Mouse (Mus musculus) stomach, postnatal 0 days (tissue): ENCODE measurements around the gene Lhx8. TPM values are rescaled to one million over a fixed set of nuclear protein-coding genes. Genes with fewer than 3 reads are reported as not detected.
A peak's percentile ranks its signal among the peaks of the same experiment; 100 is the strongest.

Experiments
- ATAC-seq: fragments of 200-750 bp; cut with Nextera tagmentation; 2 replicates; pipeline ENCODE4 v1.8.0; 2017; ENCODE audit not compliant: low FRiP score, low TSS enrichment
- DNase-seq: peaks from one replicate; pipeline ENCODE4 v3.0.0-alpha.2; 2016; ENCODE audit warnings: low spot score
- H3K27ac ChIP-seq: fragments of 300-500 bp; sonication (generic); replicated peaks from 2 replicates; pipeline ENCODE4 v1.5.1; 2014; ENCODE audit warnings: mild to moderate bottlenecking, control low read depth
- H3K27me3 ChIP-seq: fragments of 300-500 bp; sonication (generic); 2 replicates; pipeline ENCODE4 v1.6.1; 2014; ENCODE audit warnings: low read length; ENCODE audit not compliant: control insufficient read depth, insufficient read depth
- H3K36me3 ChIP-seq: fragments of 300-500 bp; sonication (generic); 2 replicates; pipeline ENCODE4 v1.6.1; 2014; ENCODE audit warnings: low read length, mixed read lengths; ENCODE audit not compliant: control insufficient read depth, insufficient read depth
- H3K4me1 ChIP-seq: fragments of 300-500 bp; sonication (generic); replicated peaks from 2 replicates; pipeline ENCODE4 v1.6.1; 2014; ENCODE audit warnings: antibody characterized with exemption; ENCODE audit not compliant: control insufficient read depth, insufficient read depth
- H3K4me2 ChIP-seq: fragments of 300-500 bp; sonication (generic); replicated peaks from 2 replicates; pipeline ENCODE4 v1.6.1; 2014; ENCODE audit warnings: low read depth, mild to moderate bottlenecking, control low read depth, moderate library complexity
- H3K4me3 ChIP-seq: fragments of 300-500 bp; sonication (generic); 2 replicates; pipeline ENCODE4 v1.5.1; 2014; ENCODE audit warnings: low read depth, low read length, control low read depth
- H3K9ac ChIP-seq: fragments of 300-500 bp; sonication (generic); 2 replicates; pipeline ENCODE4 v1.6.1; 2014; ENCODE audit warnings: mild to moderate bottlenecking, low read length, control low read depth, mixed read lengths
- H3K9me3 ChIP-seq: fragments of 300-500 bp; sonication (generic); 2 replicates; pipeline ENCODE4 v1.6.1; 2016; ENCODE audit warnings: low read length; ENCODE audit not compliant: control insufficient read depth
- CTCF ChIP-seq: IDR thresholded peaks from 2 replicates; pipeline ENCODE4 v1.5.1; 2016; ENCODE audit warnings: antibody characterized with exemption, low read depth, mild to moderate bottlenecking, moderate library complexity
- EP300 ChIP-seq: optimal IDR thresholded peaks from 2 replicates; pipeline ENCODE3; 2016; ENCODE audit warnings: antibody characterized with exemption
- WGBS: fragments of 180-500 bp; shearing (Covaris S2); extraction: QIAGEN DNeasy Blood & Tissue Kit; methylation state at CpG from one replicate; pipeline ENCODE4 v1.1.7; 2014; 5-methylcytosine and 5-hydroxymethylcytosine counted together
- polyA plus RNA-seq: library from polyadenylated mRNA; unstranded; fragments of >200 nt; fragmentation: Nextera tagmentation; extraction: Ambion mirVana; gene quantifications from 2 replicates; pipeline ENCODE4 v1.2.1, GENCODE M21; 2015

Gene Lhx8
- polyA plus RNA-seq, 1 experiment from 2014 or later, result not detected

DNA sequence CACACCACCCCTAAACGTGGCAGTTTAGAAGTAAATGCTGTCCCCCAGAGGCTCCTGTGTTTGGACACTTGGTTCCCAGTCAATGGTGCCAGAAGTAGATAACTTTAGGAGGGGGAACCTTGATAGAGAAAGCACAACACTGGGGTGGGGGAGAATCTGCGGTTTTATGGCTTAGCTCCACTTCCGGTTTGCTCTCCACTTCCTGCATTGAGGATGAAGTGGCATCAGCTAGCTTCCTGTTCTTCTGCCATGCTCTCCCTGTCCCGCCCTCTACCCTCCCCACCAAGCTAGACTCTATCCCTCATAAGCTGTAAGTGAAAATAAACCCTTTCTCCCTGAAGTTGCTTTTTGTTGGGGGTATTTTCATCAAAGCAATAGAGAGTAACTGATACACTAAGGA lies 29.4 kb downstream of the Lhx8 start:
- Histone ChIP-seq H3K4me3 (no peak overlapping the region), H3K36me3 (no peaks in the 10 kb centered on the region), H3K4me1 (no peaks in the 10 kb centered on the region), H3K4me2 (no peak overlapping the region), H3K27me3 (no peaks in the 10 kb centered on the region), H3K27ac (no peak overlapping the region), H3K9me3 (no peaks in the 10 kb centered on the region), H3K9ac (no peak overlapping the region)
- no peak for DNase-seq
- ATAC-seq, result no peak
- TF ChIP-seq CTCF (no peak), EP300 (no peak)
- WGBS, result 84% methylated on average over 4 of the region's 4 CpGs

DNA sequence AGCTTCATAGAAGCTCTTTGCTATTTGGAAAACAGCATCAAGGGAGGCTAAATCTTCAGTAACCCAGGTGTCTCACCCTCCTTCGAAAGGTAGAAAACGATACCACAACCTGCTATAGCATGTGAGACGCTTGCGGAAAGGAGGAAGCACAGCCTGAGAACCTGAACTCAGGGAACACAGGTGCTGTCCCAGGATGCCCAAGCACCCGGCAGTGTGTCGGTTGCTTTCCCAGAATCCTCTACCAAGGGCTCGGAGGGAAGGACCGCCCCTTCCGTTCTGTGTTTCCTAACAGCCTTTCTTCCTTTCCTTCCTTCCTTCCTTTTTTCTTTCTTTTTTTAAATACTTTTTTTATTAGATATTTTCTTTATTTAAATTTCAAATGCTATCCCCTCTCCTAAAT lies 30.5 kb downstream of the Lhx8 start:
- Histone ChIP-seq H3K27me3 (no peaks in the 10 kb centered on the region), H3K9ac (no peak overlapping the region), H3K4me3 (no peak overlapping the region), H3K4me1 (no peaks in the 10 kb centered on the region), H3K4me2 (no peak overlapping the region), H3K36me3 (no peaks in the 10 kb centered on the region), H3K9me3 (no peaks in the 10 kb centered on the region), H3K27ac (no peak overlapping the region)
- DNase-seq, result no peak
- WGBS, result 95% methylated on average over 9 of the region's 9 CpGs
- TF ChIP-seq CTCF (no peak), EP300 (no peak)
- no peak for ATAC-seq

DNA sequence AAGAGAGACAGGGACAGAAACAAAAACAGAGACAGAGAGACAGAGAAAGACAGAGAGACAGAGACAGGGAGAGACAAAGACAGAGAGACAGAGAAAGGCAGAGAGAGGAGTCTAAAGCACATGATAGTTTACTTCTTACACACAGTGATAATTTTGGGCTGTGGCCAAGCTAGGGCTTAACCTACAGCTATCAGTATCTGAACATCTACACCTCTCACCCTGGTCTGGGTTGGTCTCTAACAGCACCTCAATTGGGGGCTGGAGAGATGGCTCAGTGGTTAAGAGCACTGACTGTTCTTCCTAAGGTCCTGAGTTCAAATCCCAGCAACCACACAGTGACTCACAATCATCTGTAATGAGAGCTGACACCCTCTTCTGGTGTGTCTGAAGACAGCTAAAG lies 32.0 kb downstream of the Lhx8 start:
- H3K4me2 ChIP-seq, result no peak overlapping the region

DNA sequence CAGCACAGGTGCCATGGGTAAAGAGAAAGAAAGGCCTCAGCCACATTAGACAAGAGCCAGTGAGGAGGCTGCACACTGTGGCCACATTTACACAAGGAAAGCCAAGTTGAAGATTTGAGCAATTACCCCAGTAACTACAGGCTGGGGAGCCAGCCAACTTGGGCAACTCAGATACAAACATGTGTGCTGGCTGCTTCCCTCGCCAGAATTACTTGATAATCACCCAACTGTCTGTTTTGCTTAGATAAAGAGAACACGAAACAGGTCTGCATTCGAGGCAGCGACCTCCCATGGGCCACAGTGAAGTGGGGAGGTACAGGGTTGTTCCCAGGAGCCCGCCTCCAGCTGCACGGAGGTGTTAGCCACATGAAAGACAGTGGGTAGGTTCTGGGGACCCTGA lies 33.0 kb downstream of the Lhx8 start:
- H3K36me3 ChIP-seq, result no peaks in the 10 kb centered on the region
- no peak for TF ChIP-seq CTCF
- no peak for TF ChIP-seq EP300
- H3K27me3 ChIP-seq, result no peaks in the 10 kb centered on the region
- ATAC-seq (no peak), DNase-seq (no peak)
- 47% methylated on average over 6 of the region's 6 CpGs for WGBS
- no peak overlapping the region for H3K9ac ChIP-seq
- no peaks in the 10 kb centered on the region for H3K4me1 ChIP-seq
- no peak overlapping the region for H3K27ac ChIP-seq
- H3K9me3 ChIP-seq, result no peaks in the 10 kb centered on the region
- no peak overlapping the region for H3K4me3 ChIP-seq
- no peak overlapping the region for H3K4me2 ChIP-seq

More for the DNA sequence above, 32.0 kb downstream of the Lhx8 start:
- TF ChIP-seq CTCF, result no peak
- no peak for TF ChIP-seq EP300
- H3K9ac ChIP-seq, result no peak overlapping the region
- H3K4me3 ChIP-seq, result no peak overlapping the region
- ATAC-seq (no peak), DNase-seq (no peak)
- H3K27me3 ChIP-seq, result no peaks in the 10 kb centered on the region
- no peaks in the 10 kb centered on the region for H3K36me3 ChIP-seq
- no peak overlapping the region for H3K27ac ChIP-seq
- H3K4me1 ChIP-seq, result no peaks in the 10 kb centered on the region
- H3K9me3 ChIP-seq, result no peaks in the 10 kb centered on the region

DNA sequence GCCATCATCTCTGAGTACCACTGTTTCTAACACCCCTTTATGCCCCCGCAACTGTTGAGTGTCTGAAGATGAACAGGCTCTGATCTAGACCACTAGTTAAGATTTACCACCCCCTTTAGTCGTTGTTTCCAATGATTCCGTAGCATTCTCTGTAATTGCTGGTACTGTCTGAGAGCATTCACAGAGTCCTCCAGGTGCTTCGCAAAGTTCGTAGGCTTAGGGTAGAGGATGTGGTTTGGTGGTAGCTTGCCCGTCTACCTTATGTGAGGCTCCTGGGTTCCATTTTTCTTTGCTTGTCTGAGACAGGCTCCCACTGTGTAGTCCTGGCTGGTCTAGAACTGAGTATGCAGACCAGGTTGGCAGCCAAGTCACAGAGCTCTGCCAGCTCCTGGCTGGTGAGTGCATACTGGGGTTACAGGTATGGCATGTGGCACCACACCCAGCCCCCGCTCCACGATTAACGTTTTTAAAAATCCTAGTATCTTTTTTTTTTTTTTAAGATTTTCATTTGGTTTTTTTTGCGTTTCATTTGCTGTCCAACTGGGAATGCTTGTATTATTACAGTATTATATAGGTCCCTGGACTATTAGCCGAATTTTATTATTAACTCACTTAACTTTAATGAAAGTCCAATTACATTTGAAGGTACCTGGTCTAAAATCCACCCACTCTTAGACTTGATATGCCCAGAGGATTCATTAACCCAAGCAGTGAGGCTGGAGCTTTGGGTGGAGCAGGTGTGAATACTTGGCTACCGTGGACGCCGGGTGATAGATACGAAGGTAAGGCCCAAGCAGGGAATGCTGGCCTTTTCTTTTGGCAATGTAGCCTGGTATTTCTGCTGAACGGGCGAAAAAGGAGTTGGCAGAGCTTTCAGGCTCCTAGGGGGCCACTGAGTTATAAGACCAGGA lies 35.3 kb downstream of the Lhx8 start:
- ATAC-seq (no peak), DNase-seq (no peak)
- H3K36me3 ChIP-seq, result no peaks in the 10 kb centered on the region
- H3K27me3 ChIP-seq, result no peaks in the 10 kb centered on the region
- no peak overlapping the region for H3K4me3 ChIP-seq
- WGBS, result 92% methylated on average over 17 of the region's 17 CpGs
- TF ChIP-seq EP300 (no peak), CTCF (no peak)
- no peak overlapping the region for H3K4me2 ChIP-seq
- H3K4me1 ChIP-seq, result no peaks in the 10 kb centered on the region
- no peak overlapping the region for H3K27ac ChIP-seq
- no peak overlapping the region for H3K9ac ChIP-seq
- no peaks in the 10 kb centered on the region for H3K9me3 ChIP-seq

DNA sequence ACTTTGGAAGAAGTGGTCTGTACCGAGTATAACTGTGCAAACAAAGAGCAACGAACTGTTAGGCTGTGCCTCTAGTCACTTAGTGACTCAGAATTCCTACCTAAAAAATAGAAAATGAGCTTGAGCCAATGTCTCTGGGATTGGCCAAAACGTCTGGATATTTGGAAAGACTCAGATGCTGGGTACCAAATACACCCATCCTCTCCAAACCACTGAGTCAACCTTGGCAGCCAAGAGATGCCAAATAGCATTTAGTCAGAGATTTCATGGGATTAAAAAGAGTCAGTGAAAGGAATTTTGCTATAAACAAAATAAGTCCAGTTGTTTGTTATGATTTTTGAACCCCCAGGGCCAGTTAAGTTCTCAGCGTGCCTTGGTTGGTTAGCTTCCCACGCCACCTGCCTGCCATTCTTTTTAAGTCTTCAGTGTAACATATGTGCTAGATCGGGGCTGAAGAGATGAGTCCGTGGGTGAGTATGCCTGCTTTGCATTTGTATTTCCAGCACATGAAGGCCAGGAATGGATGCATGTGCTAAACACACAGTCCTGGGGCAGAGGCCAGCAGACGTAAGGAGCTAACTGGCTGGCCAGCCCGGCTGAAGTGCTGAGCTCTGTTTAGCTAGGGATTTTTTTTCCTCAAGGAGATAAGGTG lies 36.5 kb downstream of the Lhx8 start:
- Histone ChIP-seq H3K4me2 (no peak overlapping the region), H3K9ac (no peak overlapping the region), H3K27ac (no peak overlapping the region), H3K4me1 (no peaks in the 10 kb centered on the region), H3K9me3 (no peaks in the 10 kb centered on the region), H3K4me3 (no peak overlapping the region), H3K36me3 (no peaks in the 10 kb centered on the region), H3K27me3 (no peaks in the 10 kb centered on the region)
- TF ChIP-seq EP300 (no peak), CTCF (peak; percentile 21)
- 47% methylated on average over 9 of the region's 9 CpGs for WGBS
- DNase-seq, result no peak
- no peak for ATAC-seq
